Mouse (Mus musculus): ENCODE results near the gene Uqcc3. TPM values are rescaled to one million over a fixed set of nuclear protein-coding genes. Genes with fewer than 3 reads are reported as not detected.

Uqcc3 gene
- total RNA-seq (2014; rRNA removed) (22.6 and 26.5 TPM in 2 replicates), polyA plus RNA-seq (2015; fragmentation: Nextera tagmentation; extraction: Ambion mirVana) (64.2 and 65.0 TPM in 2 replicates)

GRCm38 (mm10) chr19:8880311-8881033, at the start of gene Uqcc3:
Uqcc3 (minus strand) TSS chr19:8880923.
- TF ChIP-seq CTCF (IDR thresholded peaks at IDR 0.05): no peak
- H3K4me3 ChIP-seq (ENCODE audit: low read depth, low read length): peak within 1 kb of the TSS; percentile 67
- H3K9ac ChIP-seq (replicated peaks; ENCODE audit: low read length, poor library complexity, severe bottlenecking): peak within 1 kb of the TSS; percentile 79
- WGBS: under 1% methylated on average over 42 of the region's 42 CpGs
- H3K36me3 ChIP-seq (ENCODE audit: insufficient read depth, low read length): peaks cover 8% of the 10 kb centered on the region; the same call in 1 of the 2 replicates
- no peaks in the 10 kb centered on the region for H3K4me1 ChIP-seq (ENCODE audit: insufficient read depth, low read length)
- ATAC-seq (ENCODE audit: low FRiP score) (peak; percentile 96), DNase-seq (ENCODE audit: low spot score) (peak; percentile 94)
- H3K4me2 ChIP-seq (ENCODE audit: low read depth, low read length, poor library complexity, severe bottlenecking): peak within 1 kb of the TSS; percentile 74
- no peaks in the 10 kb centered on the region for H3K9me3 ChIP-seq (ENCODE audit: low read length)
- H3K27ac ChIP-seq (ENCODE audit: low read depth, low read length): peak within 1 kb of the TSS; percentile 83
- no peaks in the 10 kb centered on the region for H3K27me3 ChIP-seq (ENCODE audit: insufficient read depth, low read length)

GRCm38 (mm10) chr19:8930117-8930516, 49.4 kb upstream of the Uqcc3 start:
- Histone ChIP-seq H3K36me3 (ENCODE audit: insufficient read depth, low read length) (peaks cover 21% of the 10 kb centered on the region), H3K27me3 (ENCODE audit: insufficient read depth, low read length) (no peaks in the 10 kb centered on the region), H3K4me1 (ENCODE audit: insufficient read depth, low read length) (no peaks in the 10 kb centered on the region), H3K9me3 (ENCODE audit: low read length) (no peaks in the 10 kb centered on the region), H3K4me2 (ENCODE audit: low read depth, low read length, poor library complexity, severe bottlenecking) (peak overlapping the region; percentile 61), H3K4me3 (ENCODE audit: low read depth, low read length) (peak overlapping the region; percentile 47), H3K27ac (ENCODE audit: low read depth, low read length) (no peak overlapping the region), H3K9ac (replicated peaks; ENCODE audit: low read length, poor library complexity, severe bottlenecking) (peak overlapping the region; percentile 53; the same call in 1 of the 2 replicates)
- no peak for TF ChIP-seq CTCF (IDR thresholded peaks at IDR 0.05)
- DNase-seq (ENCODE audit: low spot score) (no peak), ATAC-seq (ENCODE audit: low FRiP score) (no peak)
- WGBS: 12% methylated on average over 11 of the region's 11 CpGs

- Histone ChIP-seq H3K4me2 (ENCODE audit: low read depth, low read length, poor library complexity, severe bottlenecking) (peak within 1 kb of the TSS; percentile 61), H3K9ac (replicated peaks; ENCODE audit: low read length, poor library complexity, severe bottlenecking) (peak within 1 kb of the TSS; percentile 53), H3K4me3 (ENCODE audit: low read depth, low read length) (peak within 1 kb of the TSS; percentile 47), H3K27ac (ENCODE audit: low read depth, low read length) (0 out of 2 replicates have a peak within 1 kb of the TSS, but pooled peaks have one; percentile 20), H3K27me3 (ENCODE audit: insufficient read depth, low read length) (no peaks in the 10 kb centered on the region), H3K4me1 (ENCODE audit: insufficient read depth, low read length) (no peaks in the 10 kb centered on the region), H3K36me3 (ENCODE audit: insufficient read depth, low read length) (peaks cover 21% of the 10 kb centered on the region), H3K9me3 (ENCODE audit: low read length) (no peaks in the 10 kb centered on the region)
- ATAC-seq (ENCODE audit: low FRiP score) (peak; percentile 53; the same call in 1 of the 2 replicates), DNase-seq (ENCODE audit: low spot score) (peak; percentile 56)
- TF ChIP-seq CTCF (IDR thresholded peaks at IDR 0.05): peak; percentile 44
- WGBS: under 1% methylated on average over 65 of the region's 74 CpGs
These were observed 48.7 kb upstream of the Uqcc3 start, which contains the start of the genes Rom1 and Eml3 for GRCm38 (mm10) chr19:8929224-8930088. Rom1 (minus strand) TSS chr19:8929356. Eml3 (plus strand) TSS chr19:8929552.

- ATAC-seq (ENCODE audit: low FRiP score) (peak; percentile 47), DNase-seq (ENCODE audit: low spot score) (no peak)
- no peak overlapping the region for H3K27ac ChIP-seq (ENCODE audit: low read depth, low read length)
- TF ChIP-seq CTCF (IDR thresholded peaks at IDR 0.05): no peak
- H3K27me3 ChIP-seq (ENCODE audit: insufficient read depth, low read length): no peaks in the 10 kb centered on the region
- H3K9me3 ChIP-seq (ENCODE audit: low read length): no peaks in the 10 kb centered on the region
- H3K4me2 ChIP-seq (ENCODE audit: low read depth, low read length, poor library complexity, severe bottlenecking): peak overlapping the region; percentile 61
- H3K4me1 ChIP-seq (ENCODE audit: insufficient read depth, low read length): no peaks in the 10 kb centered on the region
- H3K9ac ChIP-seq (replicated peaks; ENCODE audit: low read length, poor library complexity, severe bottlenecking): peak overlapping the region; percentile 53
- H3K36me3 ChIP-seq (ENCODE audit: insufficient read depth, low read length): peaks cover 21% of the 10 kb centered on the region
- whole genome bisulfite sequencing: 18% methylated on average over 16 of the region's 16 CpGs
- peak overlapping the region; percentile 47; the same call in 1 of the 2 replicates for H3K4me3 ChIP-seq (ENCODE audit: low read depth, low read length)
These were observed 48.0 kb upstream of the Uqcc3 start for GRCm38 (mm10) chr19:8928689-8929223.

GRCm38 (mm10) chr19:8927891-8928525, 47.3 kb upstream of the Uqcc3 start:
- Histone ChIP-seq H3K4me2 (ENCODE audit: low read depth, low read length, poor library complexity, severe bottlenecking) (no peak overlapping the region), H3K36me3 (ENCODE audit: insufficient read depth, low read length) (peaks cover 21% of the 10 kb centered on the region), H3K4me3 (ENCODE audit: low read depth, low read length) (no peak overlapping the region), H3K27ac (ENCODE audit: low read depth, low read length) (no peak overlapping the region), H3K9me3 (ENCODE audit: low read length) (no peaks in the 10 kb centered on the region), H3K27me3 (ENCODE audit: insufficient read depth, low read length) (no peaks in the 10 kb centered on the region), H3K4me1 (ENCODE audit: insufficient read depth, low read length) (no peaks in the 10 kb centered on the region), H3K9ac (replicated peaks; ENCODE audit: low read length, poor library complexity, severe bottlenecking) (no peak overlapping the region)
- 85% methylated on average over 12 of the region's 12 CpGs for WGBS
- no peak for DNase-seq (ENCODE audit: low spot score)
- no peak for ATAC-seq (ENCODE audit: low FRiP score)
- TF ChIP-seq CTCF (IDR thresholded peaks at IDR 0.05): no peak

Data from midbrain, postnatal 0 days (tissue).